Mouse (Mus musculus) lung, adult 2 months (tissue): ENCODE measurements around the gene Shc4. TPM values are rescaled to one million over a fixed set of nuclear protein-coding genes. Genes with fewer than 3 reads are reported as not detected.

Experiments used
- DNase-seq: peaks from one replicate; pipeline ENCODE4 v3.0.0; 2022
- H3K4me1 ChIP-seq: fragments of 200-500 bp; 2 replicates; pipeline ENCODE4 v1.6.1; 2011; ENCODE audit warnings: low read length; ENCODE audit not compliant: control insufficient read depth, insufficient read depth
- H3K4me3 ChIP-seq: fragments of 200-500 bp; replicated peaks from 2 replicates; pipeline ENCODE3; 2011; ENCODE audit warnings: low read depth, mild to moderate bottlenecking, control low read depth, low read length; ENCODE audit errors: extremely low read depth
- CTCF ChIP-seq: fragments of 200-500 bp; IDR thresholded peaks from 2 replicates; pipeline ENCODE4 v1.5.1; 2011; ENCODE audit warnings: mild to moderate bottlenecking, low read length, control low read depth; ENCODE audit not compliant: insufficient read depth
- POLR2A ChIP-seq: fragments of 200-500 bp; IDR thresholded peaks from 2 replicates; pipeline ENCODE4 v1.6.1; 2011; ENCODE audit warnings: low read depth, mild to moderate bottlenecking, control low read depth, low read length, borderline replicate concordance; ENCODE audit errors: extremely low read depth
- WGBS: fragments of 180-500 bp; shearing (Covaris S2); methylation state at CpG from one replicate; pipeline ENCODE4 v1.1.7; 2018; 5-methylcytosine and 5-hydroxymethylcytosine counted together
- polyA plus RNA-seq: library from polyadenylated mRNA; depleted of rRNA; stranded (reverse); fragments of >200 nt; gene quantifications from 2 replicates; pipeline ENCODE4 v1.2.3, GENCODE M21; 2012; rRNA removed

The Shc4 gene
- polyA plus RNA-seq = 0.34 and 0.51 TPM in 2 replicates

DNA sequence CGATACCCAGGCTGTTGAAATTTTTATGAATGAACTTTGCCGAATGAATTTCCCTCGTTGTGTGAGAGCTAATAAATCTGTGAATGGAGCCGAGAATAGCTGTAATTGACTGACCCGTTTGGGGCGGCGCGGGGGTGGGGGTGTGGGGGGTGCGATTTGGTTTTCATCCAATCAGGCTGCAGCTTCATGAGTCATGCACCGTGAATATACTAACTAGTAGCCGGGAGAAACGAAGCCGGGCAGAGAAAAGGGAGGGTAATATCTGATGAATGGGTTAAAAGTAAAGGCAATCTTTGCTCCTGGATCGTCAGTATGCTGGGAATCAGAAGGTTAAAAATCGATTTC lies at the start of gene Shc4:
Gene Shc4 (minus strand): TSS at position 63 of the 345 bp plus-strand sequence.
- WGBS = under 1% methylated on average over 15 of the region's 15 CpGs
- TF ChIP-seq CTCF = no peak
- TF ChIP-seq POLR2A = no peak
- no peak for DNase-seq

DNA sequence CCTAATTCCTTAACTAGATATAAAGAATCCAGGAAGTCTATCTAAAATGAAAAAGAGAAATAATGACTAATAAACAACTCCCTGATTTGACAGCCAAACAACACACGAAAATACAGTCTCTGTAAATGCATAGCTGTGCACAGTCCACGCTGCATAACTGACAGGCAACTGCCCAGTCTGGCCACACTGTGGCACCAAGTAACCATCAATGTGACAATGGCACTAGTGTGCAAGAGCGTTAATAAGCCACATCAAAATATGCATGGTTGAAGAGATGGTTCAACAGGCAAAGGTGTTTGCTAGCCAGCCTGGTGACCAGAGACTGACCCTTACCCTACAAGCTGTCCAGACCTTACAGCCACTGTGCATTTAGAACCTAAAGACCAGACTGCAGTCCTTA lies 41.1 kb upstream of the Shc4 start:
- 55% methylated on average over 3 of the region's 3 CpGs for WGBS
- Histone ChIP-seq H3K4me1 (no peaks in the 10 kb centered on the region), H3K4me3 (no peak overlapping the region)
- TF ChIP-seq POLR2A (no peak), CTCF (peak; percentile 82)
- DNase-seq = no peak

More for the DNA sequence above, at the start of gene Shc4:
- Histone ChIP-seq H3K4me3 (peak within 1 kb of the TSS; percentile 29), H3K4me1 (peaks cover 5% of the 10 kb centered on the region)

DNA sequence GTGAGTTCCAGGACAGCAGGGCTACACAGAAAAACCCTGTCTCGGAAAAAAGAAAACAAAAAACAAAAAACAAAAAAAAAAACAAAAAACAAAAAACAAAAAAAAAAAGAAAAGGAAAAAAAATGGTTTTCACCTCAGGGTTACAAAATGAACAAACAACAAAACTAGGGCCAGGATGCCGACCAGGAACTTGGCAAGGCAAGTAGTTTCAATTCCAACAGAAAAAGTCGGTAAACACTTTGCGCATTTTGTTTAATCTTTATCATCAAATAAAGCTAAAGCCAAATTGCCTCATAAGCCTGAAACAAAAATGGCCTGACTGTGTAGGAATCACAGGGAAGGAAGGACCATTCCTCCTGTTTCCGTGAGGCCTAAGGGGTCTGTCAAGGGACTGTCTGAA lies 40.6 kb upstream of the Shc4 start:
- Histone ChIP-seq H3K4me1 (no peaks in the 10 kb centered on the region), H3K4me3 (no peak overlapping the region)
- no peak for DNase-seq
- WGBS = 47% methylated on average over 5 of the region's 5 CpGs
- no peak for TF ChIP-seq POLR2A
- no peak for TF ChIP-seq CTCF

DNA sequence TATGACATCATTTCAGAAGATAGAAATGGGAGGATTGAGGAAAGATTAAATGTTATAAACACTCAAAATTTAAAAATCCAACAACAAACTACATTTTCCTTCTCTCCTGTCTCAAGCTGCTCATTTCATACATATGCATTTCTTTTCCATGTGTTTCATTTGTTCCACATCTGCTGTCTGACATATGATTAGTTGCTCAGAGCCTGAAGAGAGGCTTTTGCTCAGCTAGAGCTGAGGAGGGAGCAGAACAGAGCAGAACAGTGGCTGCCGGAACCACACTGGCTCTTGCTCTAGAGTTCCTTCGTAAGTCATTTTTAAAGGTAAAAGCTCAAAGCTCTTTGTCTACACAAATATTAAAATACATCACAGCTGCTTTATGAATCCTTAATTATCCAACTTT lies 25.4 kb upstream of the Shc4 start:
- H3K4me3 ChIP-seq = no peak overlapping the region
- 91% methylated on average over 2 of the region's 2 CpGs for WGBS
- H3K4me1 ChIP-seq = no peaks in the 10 kb centered on the region
- no peak for TF ChIP-seq POLR2A
- TF ChIP-seq CTCF = no peak
- DNase-seq = no peak

DNA sequence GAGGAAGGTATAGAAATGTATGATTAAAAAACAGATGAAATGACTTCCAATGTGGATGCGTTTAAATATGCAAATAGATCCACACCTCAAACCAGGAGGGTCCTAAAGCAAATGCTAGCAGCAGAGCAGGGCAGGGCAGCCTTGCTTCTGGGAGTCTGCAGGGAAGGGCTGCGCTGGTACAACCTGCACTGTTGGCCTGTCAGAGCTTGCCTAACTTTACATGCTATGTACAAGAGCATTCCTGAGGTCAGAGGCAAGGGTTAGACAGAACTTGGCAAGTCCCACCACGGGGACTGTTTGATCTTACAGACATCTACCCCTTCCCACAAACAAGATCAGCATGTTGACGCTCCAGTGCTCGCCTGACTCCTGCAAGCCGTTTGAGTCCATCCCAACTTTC lies 15.4 kb upstream of the Shc4 start:
- 77% methylated on average over 6 of the region's 6 CpGs for WGBS
- Histone ChIP-seq H3K4me1 (no peaks in the 10 kb centered on the region), H3K4me3 (no peak overlapping the region)
- DNase-seq = no peak
- TF ChIP-seq POLR2A = no peak
- TF ChIP-seq CTCF = no peak

- no peaks in the 10 kb centered on the region for H3K4me1 ChIP-seq
- 70% methylated on average over 5 of the region's 5 CpGs for WGBS
- DNase-seq = no peak
- no peak overlapping the region for H3K4me3 ChIP-seq
- TF ChIP-seq POLR2A (no peak), CTCF (no peak)
Measured at GRCm38 (mm10) chr2:125738718-125739117, 14.8 kb upstream of the Shc4 start.

DNA sequence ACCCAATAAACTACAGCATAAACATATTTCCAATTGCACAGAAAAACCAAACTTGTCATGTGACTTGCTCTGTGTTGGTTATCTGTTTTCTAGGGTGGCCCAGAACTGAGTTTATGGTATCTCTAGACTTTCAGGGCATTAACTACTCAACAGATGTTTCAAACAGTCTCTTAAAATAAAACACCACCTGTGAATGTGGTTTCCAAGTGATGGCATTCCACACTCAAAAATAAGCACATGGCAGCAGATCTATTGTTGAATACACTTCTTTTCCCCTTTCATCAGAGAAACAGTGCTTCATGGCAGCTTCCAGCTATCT lies 12.0 kb upstream of the Shc4 start:
- TF ChIP-seq CTCF (no peak), POLR2A (no peak)
- H3K4me1 ChIP-seq = peaks cover 2% of the 10 kb centered on the region
- DNase-seq = no peak
- no peak overlapping the region for H3K4me3 ChIP-seq

DNA sequence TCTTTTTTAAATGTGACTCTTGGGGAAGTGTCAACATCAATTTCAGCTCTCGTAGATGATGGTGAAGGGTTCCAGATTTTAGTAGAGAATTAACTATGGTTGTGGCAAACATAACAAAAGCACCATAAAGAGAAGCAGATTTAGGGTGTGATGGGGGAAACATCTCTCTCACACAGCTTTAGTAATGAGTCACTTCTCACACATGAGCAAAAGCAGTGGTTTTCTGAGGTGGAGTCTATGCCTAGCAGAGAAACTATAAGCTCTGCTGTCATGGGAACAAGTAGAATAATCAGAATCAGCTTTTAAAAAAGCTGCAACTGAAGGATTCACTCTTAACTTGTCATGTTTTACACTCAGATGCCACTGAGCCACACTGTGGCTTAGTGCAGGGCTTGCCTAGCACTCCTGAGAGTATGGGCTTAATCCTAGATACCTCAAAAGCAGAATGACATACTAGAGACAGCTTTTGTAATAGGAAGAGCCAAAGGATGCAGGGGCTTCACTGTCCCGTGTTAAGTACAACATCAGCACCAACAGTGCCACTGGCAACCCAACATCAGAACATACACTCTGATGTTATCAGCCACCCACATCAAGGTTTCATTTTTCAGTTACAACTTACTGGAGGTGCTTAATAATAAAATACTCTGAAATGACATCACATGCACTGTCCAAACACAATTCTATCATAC lies 11.5 kb upstream of the Shc4 start:
- H3K4me1 ChIP-seq = peaks cover 2% of the 10 kb centered on the region
- TF ChIP-seq POLR2A (no peak), CTCF (no peak)

DNA sequence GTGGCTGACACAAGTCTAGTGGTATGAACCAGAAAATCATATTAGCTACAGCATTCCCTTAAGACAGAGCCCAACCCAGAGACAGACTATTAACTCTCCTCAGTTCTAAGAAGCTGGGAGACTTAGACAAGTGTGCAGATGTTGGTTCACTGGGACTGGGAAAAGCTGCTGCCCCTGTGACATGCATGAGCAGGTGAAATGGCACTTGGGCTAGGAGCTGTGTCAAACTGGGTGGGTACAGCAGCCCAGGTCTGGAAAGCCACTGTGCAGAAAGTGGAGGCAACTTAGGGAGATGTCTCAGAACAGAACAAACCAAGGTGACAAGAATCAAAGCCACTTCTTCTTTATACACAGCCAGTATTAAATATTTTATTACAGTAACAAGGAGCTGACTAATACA lies 10.8 kb upstream of the Shc4 start:
- H3K4me1 ChIP-seq = peaks cover 2% of the 10 kb centered on the region
- no peak overlapping the region for H3K4me3 ChIP-seq
- DNase-seq = no peak
- TF ChIP-seq POLR2A (no peak), CTCF (no peak)

More for the DNA sequence above, 11.5 kb upstream of the Shc4 start:
- no peak overlapping the region for H3K4me3 ChIP-seq
- WGBS = 50% methylated on average over 2 of the region's 2 CpGs
- DNase-seq = no peak

GRCm38 (mm10) chr2:125731763-125732560 lies 8.0 kb upstream of the Shc4 start:
- WGBS = 9% methylated on average over 35 of the region's 35 CpGs
- no peak for TF ChIP-seq POLR2A
- TF ChIP-seq CTCF = peak; percentile 94
- Histone ChIP-seq H3K4me1 (peaks cover 2% of the 10 kb centered on the region), H3K4me3 (peak overlapping the region; percentile 26)
- peak; percentile 92 for DNase-seq
